Mouse (Mus musculus): ENCODE data around the gene Prkci. TPM values are rescaled to one million over a fixed set of nuclear protein-coding genes. Genes with fewer than 3 reads are reported as not detected.

The Prkci gene
- total and polyA plus RNA-seq, 3 experiments: 4.8 to 37.8 (median 24.4) TPM

- Histone ChIP-seq H3K4me3 (ENCODE audit: low read depth, low read length) (no peak overlapping the region), H3K4me1 (ENCODE audit: insufficient read depth, low read depth, low read length) (peaks cover 6% of the 10 kb centered on the region; the same call in 1 of the 2 replicates), H3K9me3 (replicated peaks) (no peaks in the 10 kb centered on the region), H3K36me3 (replicated peaks) (no peaks in the 10 kb centered on the region), H3K27me3 (ENCODE audit: insufficient read depth, low read length) (peaks cover 17% of the 10 kb centered on the region)
- TF ChIP-seq CTCF (IDR thresholded peaks at IDR 0.05; ENCODE audit: low read depth, low read length) (no peak), TAL1 (conservative IDR thresholded peaks at IDR 0.05; ENCODE audit: low read depth, low read length) (no peak), POLR2AphosphoS5 (IDR thresholded peaks at IDR 0.05; ENCODE audit: insufficient replicate concordance, low read depth, low read length) (no peak), GATA1 (IDR thresholded peaks at IDR 0.05; ENCODE audit: borderline replicate concordance, low read length) (no peak), GATA2 (IDR thresholded peaks at IDR 0.05; ENCODE audit: borderline replicate concordance, low read depth, low read length) (no peak)
- no peak for ATAC-seq (ENCODE audit: extremely low read depth, insufficient number of reproducible peaks, low FRiP score, poor library complexity, severe bottlenecking)
- DNase-seq (ENCODE audit: low spot score): no peak
Measured at GRCm38 (mm10) chr3:31062325-31062724, 66.8 kb downstream of the Prkci start.

- TF ChIP-seq POLR2AphosphoS5 (IDR thresholded peaks at IDR 0.05; ENCODE audit: insufficient replicate concordance, low read depth, low read length): no peak
- TF ChIP-seq GATA2 (IDR thresholded peaks at IDR 0.05; ENCODE audit: borderline replicate concordance, low read depth, low read length): no peak
- no peak for TF ChIP-seq GATA1 (IDR thresholded peaks at IDR 0.05; ENCODE audit: borderline replicate concordance, low read length)
- no peak for TF ChIP-seq CTCF (IDR thresholded peaks at IDR 0.05; ENCODE audit: low read depth, low read length)
- no peak for TF ChIP-seq TAL1 (conservative IDR thresholded peaks at IDR 0.05; ENCODE audit: low read depth, low read length)
- Histone ChIP-seq H3K4me3 (ENCODE audit: low read depth, low read length) (no peak overlapping the region), H3K36me3 (replicated peaks) (no peaks in the 10 kb centered on the region), H3K9me3 (replicated peaks) (no peaks in the 10 kb centered on the region), H3K27me3 (ENCODE audit: insufficient read depth, low read length) (peaks cover 16% of the 10 kb centered on the region), H3K4me1 (ENCODE audit: insufficient read depth, low read depth, low read length) (no peaks in the 10 kb centered on the region)
- DNase-seq (ENCODE audit: low spot score): no peak
- ATAC-seq (ENCODE audit: extremely low read depth, insufficient number of reproducible peaks, low FRiP score, poor library complexity, severe bottlenecking): no peak
Measured at GRCm38 (mm10) chr3:31068482-31068881, 72.9 kb downstream of the Prkci start.

DNA sequence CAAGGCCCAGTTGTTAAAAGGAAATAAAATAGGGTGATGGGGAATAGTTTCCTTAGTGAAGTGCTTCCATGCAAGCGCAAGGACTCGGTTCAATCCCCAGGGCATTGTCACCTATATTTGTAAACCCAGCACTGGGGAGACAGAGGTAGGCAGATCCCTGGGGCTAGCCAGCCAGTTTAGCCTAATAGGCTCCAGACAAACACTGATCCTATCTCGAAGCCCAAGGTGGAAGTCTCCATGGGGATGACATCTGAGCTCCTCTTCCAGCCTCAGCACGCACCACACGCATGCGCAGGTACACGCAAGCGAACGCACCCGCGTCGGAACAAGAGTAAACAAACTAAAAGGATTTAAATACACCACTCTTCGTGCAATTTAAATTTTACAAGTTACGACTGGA is 76.3 kb downstream of the Prkci start:
- H3K36me3 ChIP-seq (replicated peaks): no peaks in the 10 kb centered on the region
- no peaks in the 10 kb centered on the region for H3K4me1 ChIP-seq (ENCODE audit: insufficient read depth, low read depth, low read length)
- TF ChIP-seq CTCF (IDR thresholded peaks at IDR 0.05; ENCODE audit: low read depth, low read length) (no peak), TAL1 (conservative IDR thresholded peaks at IDR 0.05; ENCODE audit: low read depth, low read length) (no peak), GATA2 (IDR thresholded peaks at IDR 0.05; ENCODE audit: borderline replicate concordance, low read depth, low read length) (no peak), GATA1 (IDR thresholded peaks at IDR 0.05; ENCODE audit: borderline replicate concordance, low read length) (no peak), POLR2AphosphoS5 (IDR thresholded peaks at IDR 0.05; ENCODE audit: insufficient replicate concordance, low read depth, low read length) (no peak)
- DNase-seq (ENCODE audit: low spot score) (no peak), ATAC-seq (ENCODE audit: extremely low read depth, insufficient number of reproducible peaks, low FRiP score, poor library complexity, severe bottlenecking) (no peak)
- no peaks in the 10 kb centered on the region for H3K9me3 ChIP-seq (replicated peaks)
- H3K4me3 ChIP-seq (ENCODE audit: low read depth, low read length): no peak overlapping the region
- H3K27me3 ChIP-seq (ENCODE audit: insufficient read depth, low read length): peaks cover 13% of the 10 kb centered on the region; the same call in 1 of the 2 replicates

DNA sequence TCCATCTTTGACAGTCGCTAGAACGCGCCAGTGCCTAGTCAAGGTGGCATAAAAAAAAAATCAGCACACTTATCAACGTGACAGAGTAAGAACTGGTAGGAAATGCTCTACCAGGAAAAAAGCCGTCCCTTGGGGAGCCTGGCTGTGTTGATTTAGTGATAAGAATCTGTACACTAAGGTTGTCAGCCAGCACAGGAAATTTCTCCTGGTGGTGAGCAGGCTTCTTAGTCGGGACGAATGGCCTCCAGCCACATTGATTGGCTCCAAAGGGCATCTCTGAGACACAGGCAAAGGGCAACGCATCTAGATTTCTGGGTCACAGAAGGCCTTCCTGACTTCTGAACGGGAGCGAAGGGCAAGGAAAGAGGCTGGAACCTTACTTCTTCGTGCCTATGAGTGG is 80.3 kb downstream of the Prkci start:
- no peaks in the 10 kb centered on the region for H3K9me3 ChIP-seq (replicated peaks)
- H3K36me3 ChIP-seq (replicated peaks): no peaks in the 10 kb centered on the region
- H3K27me3 ChIP-seq (ENCODE audit: insufficient read depth, low read length): peaks cover 18% of the 10 kb centered on the region; the same call in 1 of the 2 replicates
- H3K4me1 ChIP-seq (ENCODE audit: insufficient read depth, low read depth, low read length): no peaks in the 10 kb centered on the region
- H3K4me3 ChIP-seq (ENCODE audit: low read depth, low read length): no peak overlapping the region
- no peak for DNase-seq (ENCODE audit: low spot score)
- no peak for ATAC-seq (ENCODE audit: extremely low read depth, insufficient number of reproducible peaks, low FRiP score, poor library complexity, severe bottlenecking)
- TF ChIP-seq POLR2AphosphoS5 (IDR thresholded peaks at IDR 0.05; ENCODE audit: insufficient replicate concordance, low read depth, low read length) (no peak), CTCF (IDR thresholded peaks at IDR 0.05; ENCODE audit: low read depth, low read length) (no peak)

- Histone ChIP-seq H3K9me3 (replicated peaks) (no peaks in the 10 kb centered on the region), H3K4me3 (ENCODE audit: low read depth, low read length) (no peak overlapping the region), H3K36me3 (replicated peaks) (no peaks in the 10 kb centered on the region), H3K27me3 (ENCODE audit: insufficient read depth, low read length) (peaks cover 17% of the 10 kb centered on the region; the same call in 1 of the 2 replicates), H3K4me1 (ENCODE audit: insufficient read depth, low read depth, low read length) (no peaks in the 10 kb centered on the region)
- no peak for ATAC-seq (ENCODE audit: extremely low read depth, insufficient number of reproducible peaks, low FRiP score, poor library complexity, severe bottlenecking)
- TF ChIP-seq TAL1 (conservative IDR thresholded peaks at IDR 0.05; ENCODE audit: low read depth, low read length) (no peak), POLR2AphosphoS5 (IDR thresholded peaks at IDR 0.05; ENCODE audit: insufficient replicate concordance, low read depth, low read length) (no peak), GATA1 (IDR thresholded peaks at IDR 0.05; ENCODE audit: borderline replicate concordance, low read length) (no peak), GATA2 (IDR thresholded peaks at IDR 0.05; ENCODE audit: borderline replicate concordance, low read depth, low read length) (no peak), CTCF (IDR thresholded peaks at IDR 0.05; ENCODE audit: low read depth, low read length) (no peak)
- no peak for DNase-seq (ENCODE audit: low spot score)
Measured at GRCm38 (mm10) chr3:31077068-31077703, 81.6 kb downstream of the Prkci start.

DNA sequence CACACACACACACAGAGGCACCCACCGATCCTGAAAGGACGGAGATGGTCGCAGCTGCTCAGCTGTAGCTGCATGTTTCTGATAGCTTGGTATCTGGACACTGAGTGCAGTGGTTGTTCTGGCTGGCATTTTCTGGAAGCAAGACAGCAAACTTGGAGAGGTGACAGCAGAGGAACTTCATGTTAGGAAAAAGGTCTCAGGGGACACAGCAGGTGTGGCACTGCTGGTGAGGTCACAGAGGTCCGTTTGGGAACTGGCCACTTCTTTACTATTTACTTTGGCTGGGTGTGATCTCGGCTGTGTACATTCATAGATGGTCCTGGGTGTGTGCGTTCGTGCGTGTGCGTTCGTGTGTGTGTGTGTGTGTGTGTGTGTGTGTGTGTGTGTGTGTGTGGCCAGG is 83.9 kb downstream of the Prkci start:
- no peak for ATAC-seq (ENCODE audit: extremely low read depth, insufficient number of reproducible peaks, low FRiP score, poor library complexity, severe bottlenecking)
- no peaks in the 10 kb centered on the region for H3K9me3 ChIP-seq (replicated peaks)
- no peak for TF ChIP-seq GATA2 (IDR thresholded peaks at IDR 0.05; ENCODE audit: borderline replicate concordance, low read depth, low read length)
- no peak for TF ChIP-seq TAL1 (conservative IDR thresholded peaks at IDR 0.05; ENCODE audit: low read depth, low read length)
- TF ChIP-seq CTCF (IDR thresholded peaks at IDR 0.05; ENCODE audit: low read depth, low read length): no peak
- no peak for TF ChIP-seq GATA1 (IDR thresholded peaks at IDR 0.05; ENCODE audit: borderline replicate concordance, low read length)
- no peak for TF ChIP-seq POLR2AphosphoS5 (IDR thresholded peaks at IDR 0.05; ENCODE audit: insufficient replicate concordance, low read depth, low read length)
- no peak overlapping the region for H3K4me3 ChIP-seq (ENCODE audit: low read depth, low read length)
- DNase-seq (ENCODE audit: low spot score): no peak
- H3K27me3 ChIP-seq (ENCODE audit: insufficient read depth, low read length): peaks cover 24% of the 10 kb centered on the region
- H3K36me3 ChIP-seq (replicated peaks): no peaks in the 10 kb centered on the region
- no peaks in the 10 kb centered on the region for H3K4me1 ChIP-seq (ENCODE audit: insufficient read depth, low read depth, low read length)

All from G1E (cell line).